Mouse (Mus musculus): ENCODE results near the gene Grasp. TPM values are rescaled to one million over a fixed set of nuclear protein-coding genes. Genes with fewer than 3 reads are reported as not detected.
A peak's percentile ranks its signal among the peaks of the same experiment; 100 is the strongest.

The Grasp gene
- polyA plus RNA-seq, 1 experiment from 2014 or later = 5.6 TPM

DNA sequence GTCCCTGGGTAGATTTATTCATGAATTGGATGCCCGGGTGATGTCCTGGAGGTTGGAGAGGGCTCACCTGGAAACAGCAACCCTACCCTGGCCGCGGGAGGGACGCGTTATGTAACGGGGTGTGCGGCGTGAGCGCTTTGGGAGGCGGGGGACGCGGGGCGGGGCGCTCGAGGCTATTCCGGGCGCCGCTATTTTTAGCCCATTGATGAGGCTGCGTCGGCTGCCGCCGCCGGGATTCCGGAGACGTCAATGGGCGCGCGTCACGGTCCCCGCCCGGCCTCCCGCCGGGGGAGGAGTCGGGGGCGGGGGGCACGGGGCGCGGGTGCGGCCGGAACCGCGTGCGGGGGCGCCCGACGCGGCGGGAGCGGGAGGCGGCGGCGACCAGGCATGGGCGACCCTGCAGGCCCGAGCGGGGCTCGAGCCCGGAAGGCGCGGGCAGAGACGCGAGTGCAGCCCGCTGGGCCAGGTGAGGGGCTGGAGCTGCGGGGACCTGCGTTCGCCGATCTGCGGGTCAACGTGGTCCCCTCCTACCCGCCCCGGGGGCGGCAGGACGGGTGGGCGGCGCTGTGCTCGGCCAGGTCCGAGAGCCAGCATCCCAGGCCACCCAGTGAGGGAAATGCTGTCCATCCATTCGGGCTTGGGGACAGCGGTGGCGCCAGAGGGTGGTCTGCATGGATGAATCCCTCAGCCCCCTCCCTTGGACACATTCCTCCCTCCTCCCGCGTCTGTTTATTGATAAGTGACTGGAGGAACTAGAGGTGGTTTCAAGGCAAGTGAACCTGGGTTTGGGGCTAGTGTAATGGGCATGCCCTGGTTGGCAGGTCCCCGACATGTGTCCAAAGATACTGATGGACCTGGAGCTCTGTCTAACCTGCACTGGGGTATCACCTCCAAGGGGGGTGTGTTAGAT is 30.2 kb downstream of the Grasp start, which contains the start of gene Nr4a1:
Nr4a1 (plus strand) TSS at position 384 of the 910 bp plus-strand sequence.
- no peak within 1 kb of the TSS for H3K27ac ChIP-seq (replicated peaks; ENCODE audit: low read depth, low read length)
- peak within 1 kb of the TSS; percentile 84 for H3K9ac ChIP-seq (replicated peaks; ENCODE audit: low read length)
- ATAC-seq (replicated peaks; ENCODE audit: insufficient number of reproducible peaks, low FRiP score, low TSS enrichment, low read depth) (0 out of 2 replicates have a peak, but pooled peaks have one; percentile 32), DNase-seq (ENCODE audit: low spot score) (peak; percentile 72)
- no peaks in the 10 kb centered on the region for H3K9me3 ChIP-seq (replicated peaks; ENCODE audit: control insufficient read depth, low read length)
- peak within 1 kb of the TSS; percentile 69 for H3K4me3 ChIP-seq (ENCODE audit: low read depth, low read length)
- H3K4me2 ChIP-seq (ENCODE audit: low read depth, low read length) = peak within 1 kb of the TSS; percentile 96
- no peaks in the 10 kb centered on the region for H3K36me3 ChIP-seq (replicated peaks; ENCODE audit: control insufficient read depth, insufficient read depth, low read depth, low read length)
- H3K27me3 ChIP-seq (ENCODE audit: control insufficient read depth, insufficient read depth, low read length) = no peaks in the 10 kb centered on the region; the same call in 1 of the 2 replicates
- no peaks in the 10 kb centered on the region for H3K4me1 ChIP-seq (ENCODE audit: control insufficient read depth, insufficient read depth, low read length)
- WGBS = 1% methylated on average over 64 of the region's 82 CpGs

DNA sequence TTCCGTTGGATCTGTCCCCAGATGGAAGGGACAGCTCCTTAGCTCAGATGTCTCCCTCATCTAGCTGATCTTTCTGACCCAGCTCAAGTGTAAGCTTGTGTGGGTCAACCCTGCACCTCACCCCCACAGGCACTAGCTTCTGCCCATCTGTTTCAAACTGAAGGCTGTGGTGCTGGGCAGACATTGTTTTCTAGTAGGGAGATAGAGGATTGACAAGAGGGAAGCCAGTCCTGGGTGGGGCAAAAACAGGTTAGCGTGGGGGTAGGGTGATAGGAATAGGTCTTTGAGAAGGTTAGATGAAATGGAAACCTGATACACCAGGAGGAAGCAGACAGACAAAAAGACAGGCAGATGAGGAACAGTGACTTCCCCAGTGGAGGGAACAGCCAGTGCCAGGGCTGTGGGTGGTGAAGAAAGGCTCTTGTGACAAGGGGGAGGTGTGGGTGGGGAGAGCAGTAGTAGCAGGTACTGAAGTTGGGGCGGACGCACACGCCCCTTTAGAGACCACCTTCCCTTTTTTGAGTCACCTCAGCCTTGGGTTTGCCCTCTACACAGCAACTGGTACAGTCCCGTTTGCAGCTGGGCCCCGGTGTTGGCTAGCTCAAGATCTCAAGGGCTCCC is 32.0 kb downstream of the Grasp start:
- no peak for ATAC-seq (replicated peaks; ENCODE audit: insufficient number of reproducible peaks, low FRiP score, low TSS enrichment, low read depth)
- Histone ChIP-seq H3K36me3 (replicated peaks; ENCODE audit: control insufficient read depth, insufficient read depth, low read depth, low read length) (no peaks in the 10 kb centered on the region), H3K4me3 (ENCODE audit: low read depth, low read length) (no peak overlapping the region), H3K9ac (replicated peaks; ENCODE audit: low read length) (no peak overlapping the region), H3K4me2 (ENCODE audit: low read depth, low read length) (no peak overlapping the region; the same call in 1 of the 2 replicates), H3K27ac (replicated peaks; ENCODE audit: low read depth, low read length) (no peak overlapping the region), H3K27me3 (ENCODE audit: control insufficient read depth, insufficient read depth, low read length) (no peaks in the 10 kb centered on the region; the same call in 1 of the 2 replicates), H3K9me3 (replicated peaks; ENCODE audit: control insufficient read depth, low read length) (no peaks in the 10 kb centered on the region), H3K4me1 (ENCODE audit: control insufficient read depth, insufficient read depth, low read length) (no peaks in the 10 kb centered on the region)
- DNase-seq (ENCODE audit: low spot score) = no peak
- 79% methylated on average over 7 of the region's 7 CpGs for WGBS

DNA sequence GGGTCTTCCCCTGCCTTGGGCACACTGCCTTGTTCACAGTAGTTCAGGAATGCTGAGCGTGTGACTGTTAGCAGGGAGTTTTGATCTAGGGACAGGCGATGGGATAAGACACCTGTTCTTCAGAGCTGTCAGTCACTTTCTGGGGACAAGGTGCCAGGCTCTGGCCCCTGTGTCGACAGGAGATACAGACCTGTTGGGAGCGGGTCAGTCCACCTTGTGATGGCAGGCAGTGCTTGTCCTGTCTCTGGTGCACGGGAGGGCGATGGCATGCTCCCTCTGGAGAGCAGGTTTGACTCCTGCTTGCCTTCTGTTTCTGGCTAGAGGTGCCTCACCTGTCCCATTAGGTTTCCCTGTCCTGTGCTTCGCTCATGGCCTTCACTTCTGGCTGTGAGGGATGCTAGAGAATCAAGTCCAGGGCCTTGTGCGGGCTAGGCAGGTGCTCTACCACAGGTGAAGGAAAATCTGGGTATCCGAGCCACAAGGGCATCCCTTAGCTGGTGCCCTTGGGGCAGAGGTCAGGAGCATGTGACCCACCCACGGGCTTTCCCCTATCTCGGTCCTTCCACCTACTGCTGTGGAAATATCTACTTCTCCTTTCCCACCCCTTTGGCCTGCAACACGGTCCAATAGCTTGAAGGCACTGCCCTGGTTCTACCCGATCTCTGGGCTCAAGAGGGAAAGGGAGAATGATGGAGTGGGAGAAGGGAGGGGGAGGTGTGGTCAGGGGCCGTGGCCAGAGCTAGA is 32.6 kb downstream of the Grasp start:
- H3K27ac ChIP-seq (replicated peaks; ENCODE audit: low read depth, low read length) = no peak overlapping the region
- H3K9ac ChIP-seq (replicated peaks; ENCODE audit: low read length) = no peak overlapping the region
- H3K27me3 ChIP-seq (ENCODE audit: control insufficient read depth, insufficient read depth, low read length) = no peaks in the 10 kb centered on the region; the same call in 1 of the 2 replicates
- no peaks in the 10 kb centered on the region for H3K4me1 ChIP-seq (ENCODE audit: control insufficient read depth, insufficient read depth, low read length)
- ATAC-seq (replicated peaks; ENCODE audit: insufficient number of reproducible peaks, low FRiP score, low TSS enrichment, low read depth) (no peak), DNase-seq (ENCODE audit: low spot score) (no peak)
- H3K36me3 ChIP-seq (replicated peaks; ENCODE audit: control insufficient read depth, insufficient read depth, low read depth, low read length) = no peaks in the 10 kb centered on the region
- H3K9me3 ChIP-seq (replicated peaks; ENCODE audit: control insufficient read depth, low read length) = no peaks in the 10 kb centered on the region
- 77% methylated on average over 14 of the region's 14 CpGs for WGBS
- H3K4me3 ChIP-seq (ENCODE audit: low read depth, low read length) = no peak overlapping the region
- H3K4me2 ChIP-seq (ENCODE audit: low read depth, low read length) = peak overlapping the region; percentile 13; the same call in 1 of the 2 replicates

DNA sequence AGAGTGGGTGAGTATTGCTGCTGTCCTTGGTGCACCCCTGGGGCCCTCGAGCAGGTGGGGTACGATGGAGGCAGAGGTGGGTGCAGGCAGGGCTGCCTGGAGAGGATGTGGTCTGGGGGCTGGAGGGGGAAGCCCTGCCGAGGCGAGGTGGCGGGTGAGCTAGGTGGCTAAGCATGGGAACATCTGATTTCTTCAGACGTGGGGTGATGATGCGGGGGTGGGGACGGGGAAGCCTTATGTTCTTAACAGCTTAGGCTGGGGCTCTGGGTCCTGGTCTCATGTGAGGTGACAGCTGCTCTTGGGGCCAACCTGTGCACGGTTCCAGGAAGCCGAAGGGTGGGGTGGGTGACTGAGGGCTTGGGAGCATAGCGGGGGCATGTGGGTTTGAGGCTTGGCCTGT is 34.4 kb downstream of the Grasp start:
- DNase-seq (ENCODE audit: low spot score) (no peak), ATAC-seq (replicated peaks; ENCODE audit: insufficient number of reproducible peaks, low FRiP score, low TSS enrichment, low read depth) (no peak)
- no peak overlapping the region for H3K9ac ChIP-seq (replicated peaks; ENCODE audit: low read length)
- 87% methylated on average over 11 of the region's 11 CpGs for whole genome bisulfite sequencing
- no peak overlapping the region for H3K27ac ChIP-seq (replicated peaks; ENCODE audit: low read depth, low read length)
- H3K36me3 ChIP-seq (replicated peaks; ENCODE audit: control insufficient read depth, insufficient read depth, low read depth, low read length) = no peaks in the 10 kb centered on the region
- H3K9me3 ChIP-seq (replicated peaks; ENCODE audit: control insufficient read depth, low read length) = no peaks in the 10 kb centered on the region
- no peak overlapping the region for H3K4me2 ChIP-seq (ENCODE audit: low read depth, low read length)
- no peaks in the 10 kb centered on the region; the same call in 1 of the 2 replicates for H3K27me3 ChIP-seq (ENCODE audit: control insufficient read depth, insufficient read depth, low read length)
- H3K4me1 ChIP-seq (ENCODE audit: control insufficient read depth, insufficient read depth, low read length) = no peaks in the 10 kb centered on the region
- no peak overlapping the region for H3K4me3 ChIP-seq (ENCODE audit: low read depth, low read length)

DNA sequence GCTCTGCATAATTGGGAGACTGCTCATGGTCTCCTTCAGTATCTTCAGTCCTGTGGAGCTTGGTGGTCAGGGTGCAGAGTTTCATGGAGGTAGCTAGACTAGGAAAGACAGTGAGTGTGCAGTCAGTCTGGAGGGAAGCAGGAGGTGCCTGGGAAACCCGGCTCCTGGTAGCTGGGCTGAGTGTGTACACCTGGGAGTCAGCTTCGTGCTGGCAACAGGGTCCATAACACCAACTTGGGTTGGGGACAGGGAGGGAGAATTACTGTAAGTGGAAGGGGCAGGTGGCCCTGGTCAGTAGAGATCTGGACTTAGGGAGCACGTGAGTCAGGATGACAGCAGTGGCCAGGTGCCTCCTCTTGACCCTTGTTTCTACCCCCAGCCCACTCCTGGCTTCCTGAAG is 35.9 kb downstream of the Grasp start:
- DNase-seq (ENCODE audit: low spot score) (no peak), ATAC-seq (replicated peaks; ENCODE audit: insufficient number of reproducible peaks, low FRiP score, low TSS enrichment, low read depth) (no peak)
- 81% methylated on average over 3 of the region's 3 CpGs for WGBS
- H3K9ac ChIP-seq (replicated peaks; ENCODE audit: low read length) = no peak overlapping the region
- no peak overlapping the region for H3K4me3 ChIP-seq (ENCODE audit: low read depth, low read length)
- no peaks in the 10 kb centered on the region for H3K9me3 ChIP-seq (replicated peaks; ENCODE audit: control insufficient read depth, low read length)
- H3K27me3 ChIP-seq (ENCODE audit: control insufficient read depth, insufficient read depth, low read length) = no peaks in the 10 kb centered on the region; the same call in 1 of the 2 replicates
- no peak overlapping the region for H3K4me2 ChIP-seq (ENCODE audit: low read depth, low read length)
- H3K4me1 ChIP-seq (ENCODE audit: control insufficient read depth, insufficient read depth, low read length) = no peaks in the 10 kb centered on the region
- no peak overlapping the region for H3K27ac ChIP-seq (replicated peaks; ENCODE audit: low read depth, low read length)
- H3K36me3 ChIP-seq (replicated peaks; ENCODE audit: control insufficient read depth, insufficient read depth, low read depth, low read length) = no peaks in the 10 kb centered on the region

DNA sequence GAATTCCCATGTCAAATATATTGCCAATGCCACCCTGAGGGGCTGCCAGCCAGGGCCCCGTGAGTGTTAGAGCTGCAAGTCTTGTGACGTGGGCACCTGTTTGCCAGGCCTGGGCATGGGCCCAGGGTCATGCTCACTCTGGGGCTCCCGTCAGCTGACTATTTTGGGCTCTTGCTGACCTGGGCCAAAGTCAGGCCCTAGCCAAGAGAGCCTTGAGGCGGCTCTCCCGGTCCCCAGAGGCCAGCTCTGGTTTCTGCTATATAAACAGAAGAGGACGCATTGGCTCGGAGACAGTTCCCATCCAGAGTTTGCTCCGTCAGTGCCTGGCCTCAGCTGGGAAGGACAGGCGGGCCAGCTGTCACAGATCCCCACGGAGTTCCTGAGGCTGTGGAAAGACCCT is 36.4 kb downstream of the Grasp start:
- no peaks in the 10 kb centered on the region for H3K9me3 ChIP-seq (replicated peaks; ENCODE audit: control insufficient read depth, low read length)
- H3K9ac ChIP-seq (replicated peaks; ENCODE audit: low read length) = no peak overlapping the region; the same call in 1 of the 2 replicates
- no peaks in the 10 kb centered on the region for H3K4me1 ChIP-seq (ENCODE audit: control insufficient read depth, insufficient read depth, low read length)
- no peak overlapping the region for H3K4me2 ChIP-seq (ENCODE audit: low read depth, low read length)
- DNase-seq (ENCODE audit: low spot score) (no peak), ATAC-seq (replicated peaks; ENCODE audit: insufficient number of reproducible peaks, low FRiP score, low TSS enrichment, low read depth) (no peak)
- 49% methylated on average over 10 of the region's 10 CpGs for WGBS
- no peaks in the 10 kb centered on the region; the same call in 1 of the 2 replicates for H3K27me3 ChIP-seq (ENCODE audit: control insufficient read depth, insufficient read depth, low read length)
- H3K36me3 ChIP-seq (replicated peaks; ENCODE audit: control insufficient read depth, insufficient read depth, low read depth, low read length) = no peaks in the 10 kb centered on the region
- no peak overlapping the region for H3K27ac ChIP-seq (replicated peaks; ENCODE audit: low read depth, low read length)
- H3K4me3 ChIP-seq (ENCODE audit: low read depth, low read length) = no peak overlapping the region

DNA sequence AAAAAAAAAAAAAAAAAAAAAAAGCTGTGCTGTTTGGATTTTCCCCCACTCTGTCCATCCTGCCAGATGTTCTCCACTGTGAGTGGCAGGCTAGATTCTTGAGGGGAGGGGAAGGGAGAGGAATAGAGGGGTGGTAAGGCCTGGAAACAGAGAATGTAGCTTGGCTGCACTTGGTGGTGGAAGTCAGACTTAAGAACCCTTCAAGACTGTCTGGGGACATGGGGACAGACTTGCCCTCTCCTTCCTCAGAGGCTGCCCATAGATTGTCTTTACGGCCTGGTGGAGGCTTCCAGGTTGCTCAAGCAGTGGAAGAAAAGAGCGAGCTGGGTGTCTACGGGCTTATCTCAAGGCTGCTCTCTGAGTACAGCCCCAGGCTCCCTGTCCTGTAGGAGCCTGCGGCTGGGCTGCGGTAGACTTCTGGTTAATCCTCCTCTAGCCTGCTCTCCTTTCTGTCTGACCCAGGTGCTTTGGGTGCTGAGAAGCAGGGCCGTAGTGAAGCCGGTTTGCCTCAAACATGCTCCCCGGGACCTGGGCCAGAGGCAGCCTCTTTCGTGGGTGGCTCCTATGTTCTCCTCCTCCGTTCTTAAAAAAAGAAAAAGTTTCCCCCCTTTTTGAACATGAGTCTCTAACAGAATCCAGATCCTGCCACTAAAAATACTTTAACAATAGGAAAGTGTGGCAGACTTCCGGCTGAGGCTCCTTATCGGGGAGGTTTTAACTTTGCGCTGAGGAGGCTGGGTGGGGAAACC is 37.1 kb downstream of the Grasp start:
- peak overlapping the region; percentile 54; the same call in 1 of the 2 replicates for H3K27ac ChIP-seq (replicated peaks; ENCODE audit: low read depth, low read length)
- H3K9ac ChIP-seq (replicated peaks; ENCODE audit: low read length) = peak overlapping the region; percentile 23
- DNase-seq (ENCODE audit: low spot score) = no peak
- no peak overlapping the region for H3K4me3 ChIP-seq (ENCODE audit: low read depth, low read length)
- H3K4me1 ChIP-seq (ENCODE audit: control insufficient read depth, insufficient read depth, low read length) = peaks cover 1% of the 10 kb centered on the region; the same call in 1 of the 2 replicates
- H3K36me3 ChIP-seq (replicated peaks; ENCODE audit: control insufficient read depth, insufficient read depth, low read depth, low read length) = no peaks in the 10 kb centered on the region
- H3K27me3 ChIP-seq (ENCODE audit: control insufficient read depth, insufficient read depth, low read length) = no peaks in the 10 kb centered on the region; the same call in 1 of the 2 replicates
- no peak overlapping the region for H3K4me2 ChIP-seq (ENCODE audit: low read depth, low read length)
- no peak for ATAC-seq (replicated peaks; ENCODE audit: insufficient number of reproducible peaks, low FRiP score, low TSS enrichment, low read depth)
- no peaks in the 10 kb centered on the region for H3K9me3 ChIP-seq (replicated peaks; ENCODE audit: control insufficient read depth, low read length)
- 60% methylated on average over 13 of the region's 13 CpGs for WGBS

Data from embryonic facial prominence, embryonic 11.5 days (tissue).